Mouse (Mus musculus): ENCODE results near the gene Rnf26. TPM values are rescaled to one million over a fixed set of nuclear protein-coding genes. Genes with fewer than 3 reads are reported as not detected.
A peak's percentile ranks its signal among the peaks of the same experiment; 100 is the strongest.

Rnf26 gene
- polyA plus RNA-seq, 1 experiment from 2014 or later, result 56.4 TPM

DNA sequence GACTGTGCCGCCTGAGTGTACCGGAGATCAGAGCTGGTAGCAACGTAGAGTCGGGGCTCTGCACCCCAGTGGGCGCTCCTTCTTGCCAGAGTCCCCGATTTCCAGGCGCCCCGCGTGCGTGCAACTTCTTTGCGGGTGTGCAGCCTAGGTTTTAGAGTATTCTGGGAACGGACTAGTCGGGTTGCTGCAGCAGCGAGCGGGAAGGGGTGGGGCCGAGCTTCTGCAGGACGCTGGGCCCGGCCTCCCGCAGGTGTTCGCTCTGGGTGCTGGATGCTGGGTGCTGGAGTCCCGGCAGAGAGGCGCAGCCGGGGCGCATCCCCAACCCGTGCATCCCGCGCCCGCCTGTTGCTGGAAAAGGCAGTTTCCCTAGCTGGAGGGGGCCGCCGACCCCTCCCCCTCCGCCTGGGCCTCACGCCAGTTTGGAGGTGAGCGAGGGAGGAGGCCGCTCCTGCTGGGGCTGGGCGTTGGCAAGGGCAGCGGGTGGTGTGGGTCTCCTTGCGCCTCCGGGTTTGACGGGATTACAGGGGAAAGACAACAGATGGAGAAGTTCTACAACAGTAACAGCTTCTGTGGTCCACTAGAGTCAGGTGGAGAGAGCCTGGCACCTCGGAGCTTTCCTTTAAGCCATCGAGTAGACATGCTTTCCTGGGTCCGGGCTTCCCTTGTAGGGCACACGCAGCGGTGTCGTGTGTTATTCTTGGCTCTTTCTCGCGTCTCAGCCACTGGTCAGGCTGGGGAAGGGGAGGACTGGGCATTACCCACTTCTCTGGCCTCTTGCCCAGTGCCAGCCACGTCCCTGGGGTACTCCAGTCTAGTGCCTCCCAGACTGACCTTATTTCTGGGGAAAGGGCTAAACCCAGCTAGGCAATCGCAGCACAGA, 21.8 kb upstream of the Rnf26 start:
- DNase-seq (ENCODE audit: low spot score, missing footprints), result peak; percentile 93
- 0 out of 2 replicates have a peak, but pooled peaks have one; percentile 2 for ATAC-seq (ENCODE audit: low FRiP score)
- peaks cover 28% of the 10 kb centered on the region for H3K27me3 ChIP-seq (ENCODE audit: control insufficient read depth, insufficient read depth, low read length)
- peaks cover 33% of the 10 kb centered on the region for H3K4me1 ChIP-seq (ENCODE audit: control insufficient read depth, insufficient read depth, low read length)
- WGBS, result 3% methylated on average over 48 of the region's 49 CpGs
- peak overlapping the region; percentile 60 for H3K9ac ChIP-seq (ENCODE audit: low read length)
- peak overlapping the region; percentile 77 for H3K4me2 ChIP-seq
- no peaks in the 10 kb centered on the region for H3K36me3 ChIP-seq (ENCODE audit: control insufficient read depth, insufficient read depth, low read length)
- H3K9me3 ChIP-seq (ENCODE audit: control insufficient read depth, low read length), result no peaks in the 10 kb centered on the region
- peak overlapping the region; percentile 46 for H3K4me3 ChIP-seq (ENCODE audit: low read depth, low read length)
- H3K27ac ChIP-seq (ENCODE audit: low read depth, low read length), result no peak overlapping the region

DNA sequence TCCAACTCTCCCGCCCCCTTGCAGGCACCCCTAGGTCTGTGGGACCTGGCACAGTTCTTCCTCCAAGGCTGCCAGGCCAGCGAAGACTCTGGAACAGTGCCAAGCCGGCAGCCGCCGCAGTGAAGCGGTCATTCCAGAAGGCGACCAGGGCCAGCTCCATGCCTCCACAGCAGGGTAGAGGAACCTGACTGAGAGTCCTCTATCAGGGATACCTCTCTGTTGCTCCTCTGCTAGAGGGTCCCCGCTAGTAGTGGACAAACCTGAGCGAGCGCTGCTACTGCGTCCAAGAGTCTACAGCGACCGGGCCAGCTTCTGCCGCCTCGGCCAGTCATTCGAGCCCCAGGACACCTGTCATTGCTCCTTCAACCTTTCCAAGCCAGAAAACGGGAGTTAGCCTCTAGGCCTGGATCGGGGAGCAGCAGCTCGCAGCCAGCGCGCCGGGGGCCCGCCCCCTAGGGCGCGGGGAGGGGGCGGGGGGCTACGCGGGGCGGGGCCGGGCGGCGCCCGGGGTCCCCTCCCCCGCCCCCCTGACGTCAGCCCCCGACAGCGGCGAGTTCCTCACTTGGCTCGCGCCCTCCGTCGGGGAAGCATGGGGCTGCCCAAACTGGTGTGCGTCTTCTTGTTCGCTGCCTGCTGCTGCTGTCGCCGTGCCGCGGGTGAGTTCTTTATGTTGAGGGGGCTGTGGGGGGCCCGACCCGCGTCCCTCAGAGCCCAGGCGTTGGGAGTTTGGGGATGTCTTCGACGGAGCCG, 21.0 kb upstream of the Rnf26 start, which contains the start of gene Mcam:
Gene Mcam (plus strand): TSS at position 369 of the 750 bp plus-strand sequence.
- peaks cover 28% of the 10 kb centered on the region for H3K27me3 ChIP-seq (ENCODE audit: control insufficient read depth, insufficient read depth, low read length)
- H3K4me3 ChIP-seq (ENCODE audit: low read depth, low read length), result peak within 1 kb of the TSS; percentile 46
- H3K9me3 ChIP-seq (ENCODE audit: control insufficient read depth, low read length), result no peaks in the 10 kb centered on the region
- DNase-seq (ENCODE audit: low spot score, missing footprints) (peak; percentile 92), ATAC-seq (ENCODE audit: low FRiP score) (peak; percentile 20; the same call in 1 of the 2 replicates)
- H3K27ac ChIP-seq (ENCODE audit: low read depth, low read length), result no peak within 1 kb of the TSS
- no peaks in the 10 kb centered on the region for H3K36me3 ChIP-seq (ENCODE audit: control insufficient read depth, insufficient read depth, low read length)
- peaks cover 40% of the 10 kb centered on the region for H3K4me1 ChIP-seq (ENCODE audit: control insufficient read depth, insufficient read depth, low read length)
- 1% methylated on average over 51 of the region's 55 CpGs for WGBS
- peak within 1 kb of the TSS; percentile 77 for H3K4me2 ChIP-seq
- peak within 1 kb of the TSS; percentile 60 for H3K9ac ChIP-seq (ENCODE audit: low read length)

DNA sequence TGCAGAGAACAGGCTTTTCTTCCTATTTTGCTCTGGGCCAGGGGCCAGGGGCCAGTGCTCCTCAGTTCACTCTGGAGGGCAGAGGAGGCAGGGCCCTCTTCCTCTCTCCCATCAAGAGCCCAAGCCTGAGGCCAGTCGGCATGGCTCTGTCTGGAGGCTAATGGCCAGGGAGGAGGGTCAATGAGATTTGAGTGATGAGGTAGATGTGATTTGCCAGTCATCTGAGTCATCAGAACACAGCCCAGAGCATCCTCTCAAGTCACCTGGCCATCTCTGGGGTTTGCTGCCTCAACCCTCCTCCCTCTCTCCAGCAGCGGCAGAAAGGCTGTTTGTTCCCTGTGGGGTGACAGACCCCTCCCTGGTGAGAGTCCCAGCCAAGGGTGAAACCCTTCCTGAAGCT, 20.0 kb upstream of the Rnf26 start:
- Histone ChIP-seq H3K36me3 (ENCODE audit: control insufficient read depth, insufficient read depth, low read length) (no peaks in the 10 kb centered on the region), H3K9me3 (ENCODE audit: control insufficient read depth, low read length) (no peaks in the 10 kb centered on the region), H3K4me2 (peak overlapping the region; percentile 77; the same call in 1 of the 2 replicates), H3K4me1 (ENCODE audit: control insufficient read depth, insufficient read depth, low read length) (peaks cover 40% of the 10 kb centered on the region), H3K27ac (ENCODE audit: low read depth, low read length) (no peak overlapping the region; the same call in 1 of the 2 replicates), H3K27me3 (ENCODE audit: control insufficient read depth, insufficient read depth, low read length) (peaks cover 28% of the 10 kb centered on the region), H3K9ac (ENCODE audit: low read length) (no peak overlapping the region), H3K4me3 (ENCODE audit: low read depth, low read length) (no peak overlapping the region; the same call in 1 of the 2 replicates)
- 29% methylated on average over 2 of the region's 2 CpGs for WGBS
- ATAC-seq (ENCODE audit: low FRiP score) (no peak), DNase-seq (ENCODE audit: low spot score, missing footprints) (peak; percentile 85)

DNA sequence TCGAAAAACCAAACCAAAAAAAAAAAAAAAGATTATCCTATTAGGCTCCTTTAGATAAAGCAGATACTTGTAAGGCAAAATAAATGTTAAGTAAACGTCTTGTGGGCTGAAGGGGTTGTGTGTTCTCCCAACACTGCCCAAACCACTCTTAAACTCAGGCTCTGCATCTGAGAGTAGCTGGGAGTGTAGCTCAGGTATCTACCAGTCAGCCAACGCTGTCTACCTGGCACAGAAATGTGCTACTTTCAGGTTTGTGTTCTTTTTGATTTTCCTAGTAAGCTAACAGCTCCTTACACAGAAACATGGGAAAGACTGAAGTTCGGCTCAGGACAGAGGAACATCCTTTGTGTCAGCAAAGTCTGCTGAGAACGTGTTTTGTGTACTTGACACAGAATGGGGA, 18.9 kb upstream of the Rnf26 start:
- Histone ChIP-seq H3K27ac (ENCODE audit: low read depth, low read length) (no peak overlapping the region), H3K36me3 (ENCODE audit: control insufficient read depth, insufficient read depth, low read length) (no peaks in the 10 kb centered on the region), H3K9me3 (ENCODE audit: control insufficient read depth, low read length) (no peaks in the 10 kb centered on the region), H3K27me3 (ENCODE audit: control insufficient read depth, insufficient read depth, low read length) (peaks cover 28% of the 10 kb centered on the region), H3K9ac (ENCODE audit: low read length) (no peak overlapping the region), H3K4me2 (no peak overlapping the region), H3K4me1 (ENCODE audit: control insufficient read depth, insufficient read depth, low read length) (peaks cover 40% of the 10 kb centered on the region), H3K4me3 (ENCODE audit: low read depth, low read length) (no peak overlapping the region)
- no peak for ATAC-seq (ENCODE audit: low FRiP score)
- 61% methylated on average over 5 of the region's 5 CpGs for WGBS
- DNase-seq (ENCODE audit: low spot score, missing footprints), result peak; percentile 76

DNA sequence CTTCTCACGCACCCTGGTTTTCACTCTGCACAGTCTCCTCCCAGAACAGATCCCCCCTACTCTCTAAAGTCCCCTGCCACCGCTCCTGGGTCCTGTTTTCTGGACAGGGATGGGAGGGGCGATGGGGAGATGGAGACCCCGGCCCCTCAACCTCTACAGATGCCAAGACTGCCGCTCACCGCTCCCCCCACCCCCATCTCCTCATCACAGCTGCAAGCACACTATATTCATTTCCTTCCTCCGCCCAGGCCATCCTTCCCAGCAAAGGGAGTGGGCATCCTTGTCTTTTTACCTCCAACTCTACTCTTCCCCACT, 17.9 kb upstream of the Rnf26 start:
- Histone ChIP-seq H3K9ac (ENCODE audit: low read length) (peak overlapping the region; percentile 64; the same call in 1 of the 2 replicates), H3K27ac (ENCODE audit: low read depth, low read length) (no peak overlapping the region; the same call in 1 of the 2 replicates), H3K36me3 (ENCODE audit: control insufficient read depth, insufficient read depth, low read length) (no peaks in the 10 kb centered on the region), H3K4me2 (no peak overlapping the region), H3K27me3 (ENCODE audit: control insufficient read depth, insufficient read depth, low read length) (peaks cover 28% of the 10 kb centered on the region), H3K4me1 (ENCODE audit: control insufficient read depth, insufficient read depth, low read length) (peaks cover 40% of the 10 kb centered on the region), H3K9me3 (ENCODE audit: control insufficient read depth, low read length) (no peaks in the 10 kb centered on the region), H3K4me3 (ENCODE audit: low read depth, low read length) (no peak overlapping the region)
- DNase-seq (ENCODE audit: low spot score, missing footprints) (no peak), ATAC-seq (ENCODE audit: low FRiP score) (no peak)
- 32% methylated on average over 7 of the region's 7 CpGs for WGBS

DNA sequence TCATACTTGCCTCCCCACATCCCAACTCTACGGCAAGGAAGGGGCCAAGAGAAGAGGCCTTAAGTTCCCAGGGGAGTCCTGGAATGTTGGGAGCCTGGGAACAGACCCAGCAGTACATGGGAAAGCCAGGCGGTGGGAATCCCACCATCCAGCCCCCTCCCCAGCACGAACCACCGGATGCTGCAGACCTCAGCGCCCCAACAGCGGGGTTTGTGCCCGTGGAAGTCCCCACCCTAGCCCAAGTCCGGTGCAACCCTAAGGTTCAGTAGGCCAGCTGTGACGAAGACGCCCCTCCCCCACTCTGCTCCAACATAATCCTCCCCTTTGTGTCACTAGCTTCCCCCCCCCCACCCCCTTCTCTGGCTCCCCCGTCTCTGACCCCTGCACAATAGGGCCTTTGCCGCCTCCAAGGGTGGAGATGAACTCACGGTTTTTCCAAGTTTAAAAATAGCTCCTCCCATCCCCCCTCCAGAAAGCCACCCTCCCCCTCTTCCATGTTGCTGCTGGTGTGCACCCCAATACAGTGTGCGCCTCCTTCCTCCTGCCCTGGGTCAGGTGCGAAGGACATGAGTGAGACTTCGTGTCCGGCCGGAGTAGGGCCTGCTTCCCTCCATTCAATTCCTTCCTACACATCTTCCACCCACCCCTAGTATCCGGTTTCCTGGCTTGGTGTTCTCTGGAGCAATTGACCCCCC, 17.4 kb upstream of the Rnf26 start:
- H3K27me3 ChIP-seq (ENCODE audit: control insufficient read depth, insufficient read depth, low read length), result peaks cover 24% of the 10 kb centered on the region
- ATAC-seq (ENCODE audit: low FRiP score), result peak; percentile 63

DNA sequence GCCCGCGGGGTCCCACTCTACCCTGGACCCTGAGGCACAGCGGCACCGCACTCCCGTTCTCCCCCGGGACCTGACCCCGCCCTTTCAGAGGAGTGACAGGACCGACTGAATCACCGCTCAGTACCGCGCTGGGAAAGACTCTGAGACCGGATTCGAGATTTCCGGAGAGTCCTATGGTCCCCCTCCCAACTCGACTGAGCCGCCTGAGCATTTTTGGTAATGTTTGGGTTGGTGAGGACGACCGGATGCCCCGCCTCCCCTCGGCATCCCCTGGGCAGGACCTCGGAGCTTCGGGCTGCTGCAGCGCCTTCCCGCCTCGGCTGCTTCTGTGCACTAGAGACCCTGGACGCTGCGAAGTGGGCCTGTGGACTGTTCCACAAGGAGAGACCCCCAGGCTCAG, 16.7 kb upstream of the Rnf26 start:
- H3K9me3 ChIP-seq (ENCODE audit: control insufficient read depth, low read length), result no peaks in the 10 kb centered on the region

More for the DNA sequence above, 17.4 kb upstream of the Rnf26 start:
- Histone ChIP-seq H3K9ac (ENCODE audit: low read length) (peak overlapping the region; percentile 64), H3K27ac (ENCODE audit: low read depth, low read length) (peak overlapping the region; percentile 77), H3K4me2 (peak overlapping the region; percentile 67), H3K4me1 (ENCODE audit: control insufficient read depth, insufficient read depth, low read length) (peaks cover 40% of the 10 kb centered on the region), H3K9me3 (ENCODE audit: control insufficient read depth, low read length) (no peaks in the 10 kb centered on the region), H3K4me3 (ENCODE audit: low read depth, low read length) (peak overlapping the region; percentile 30), H3K36me3 (ENCODE audit: control insufficient read depth, insufficient read depth, low read length) (no peaks in the 10 kb centered on the region)
- WGBS, result 6% methylated on average over 19 of the region's 19 CpGs
- peak; percentile 96 for DNase-seq (ENCODE audit: low spot score, missing footprints)

DNA sequence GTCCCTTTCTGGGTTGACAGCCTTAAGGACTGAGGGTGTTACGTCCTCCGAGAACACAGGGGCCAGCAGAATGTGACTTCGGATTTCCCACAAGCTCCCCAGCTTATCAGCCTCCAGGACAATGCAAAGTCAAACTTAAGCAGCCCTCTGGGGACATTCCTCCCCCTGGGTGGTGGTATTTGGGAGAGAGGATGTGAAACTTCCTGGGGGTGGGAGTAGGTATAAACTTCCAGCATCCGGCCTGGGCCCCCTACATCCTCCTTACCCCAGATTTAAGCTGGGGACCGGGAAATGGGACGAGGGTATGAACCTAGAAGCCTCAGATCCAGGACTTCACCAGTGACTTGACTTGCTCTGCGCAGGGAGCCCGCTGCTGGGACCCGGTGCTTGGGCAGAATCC, 16.3 kb upstream of the Rnf26 start:
- Histone ChIP-seq H3K4me3 (ENCODE audit: low read depth, low read length) (peak overlapping the region; percentile 30), H3K9me3 (ENCODE audit: control insufficient read depth, low read length) (no peaks in the 10 kb centered on the region), H3K36me3 (ENCODE audit: control insufficient read depth, insufficient read depth, low read length) (no peaks in the 10 kb centered on the region), H3K4me2 (peak overlapping the region; percentile 67), H3K9ac (ENCODE audit: low read length) (peak overlapping the region; percentile 64), H3K27me3 (ENCODE audit: control insufficient read depth, insufficient read depth, low read length) (peaks cover 13% of the 10 kb centered on the region), H3K4me1 (ENCODE audit: control insufficient read depth, insufficient read depth, low read length) (peaks cover 35% of the 10 kb centered on the region), H3K27ac (ENCODE audit: low read depth, low read length) (0 out of 2 replicates have a peak overlapping the region, but pooled peaks have one; percentile 15)
- DNase-seq (ENCODE audit: low spot score, missing footprints) (no peak), ATAC-seq (ENCODE audit: low FRiP score) (peak; percentile 22; the same call in 1 of the 2 replicates)
- WGBS, result 3% methylated on average over 9 of the region's 9 CpGs

More for the DNA sequence above, 16.7 kb upstream of the Rnf26 start:
- DNase-seq (ENCODE audit: low spot score, missing footprints) (peak; percentile 95), ATAC-seq (ENCODE audit: low FRiP score) (peak; percentile 65)
- WGBS, result 0% methylated on average over 27 of the region's 27 CpGs
- Histone ChIP-seq H3K4me2 (peak overlapping the region; percentile 67), H3K4me3 (ENCODE audit: low read depth, low read length) (peak overlapping the region; percentile 30), H3K27me3 (ENCODE audit: control insufficient read depth, insufficient read depth, low read length) (peaks cover 17% of the 10 kb centered on the region), H3K9ac (ENCODE audit: low read length) (peak overlapping the region; percentile 64), H3K4me1 (ENCODE audit: control insufficient read depth, insufficient read depth, low read length) (peaks cover 39% of the 10 kb centered on the region), H3K27ac (ENCODE audit: low read depth, low read length) (peak overlapping the region; percentile 77), H3K36me3 (ENCODE audit: control insufficient read depth, insufficient read depth, low read length) (no peaks in the 10 kb centered on the region)
